ENCODE assay signal across 15 mouse cellular contexts in the genomic region with DNA sequence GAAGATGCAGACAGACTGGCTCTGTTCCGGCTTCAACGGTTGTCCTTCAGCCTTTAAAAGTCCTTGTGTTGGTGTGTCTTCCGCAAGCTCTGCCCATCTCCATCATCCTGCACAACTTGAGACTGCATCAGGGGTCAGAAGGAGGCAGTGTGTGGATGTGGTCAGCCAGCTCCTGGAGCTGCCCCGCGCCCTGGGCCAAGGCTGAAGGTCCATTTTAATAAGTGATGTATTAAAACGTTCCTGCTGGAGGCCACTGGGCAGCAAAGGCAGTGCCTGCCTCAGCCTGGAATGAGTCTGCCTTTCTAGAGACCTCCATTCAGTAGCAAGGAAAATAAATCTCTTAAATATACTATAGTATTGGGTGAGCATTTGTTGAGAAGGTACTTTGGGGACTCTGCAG. TPM values are rescaled to one million over a fixed set of nuclear protein-coding genes. Genes with fewer than 3 reads are reported as not detected.
DNase-seq lines count a peak whose midpoint lies in the region; ATAC-seq and TF ChIP-seq lines count a peak whose summit lies in the region.
"Had no signal": no experiment of that assay in that cellular context is flagged by ENCODE, and none has a peak within 500 bp of the region (broad histone marks: within the 10 kb centered on the region; RNA-seq: fewer than 3 reads in every experiment).

No protein-coding gene starts in this region.

- H3K79me2 ChIP-seq in liver, adult 2 months (ENCODE audit: control insufficient read depth, insufficient read depth, low read length): peaks cover 10% of the 10 kb centered on the region; the same call in 1 of the 2 replicates

- no peak overlapping the region for H3K4me2 ChIP-seq in hindbrain, embryonic 11.5 days (replicated peaks; ENCODE audit: low read depth, low read length)
- no peak overlapping the region for H3K4me2 ChIP-seq in hindbrain, embryonic 14.5 days (replicated peaks)
- no peak overlapping the region for H3K4me2 ChIP-seq in neural tube, embryonic 13.5 days
- no peak overlapping the region for H3K4me2 ChIP-seq in neural tube, embryonic 15.5 days
- H3K4me2 ChIP-seq: forebrain, embryonic 13.5 days; lung, embryonic 15.5 days had no signal

- 69% methylated on average over 6 of the region's 6 CpGs for WGBS in hindbrain, embryonic 11.5 days
- 69% methylated on average over 6 of the region's 6 CpGs for WGBS in hindbrain, embryonic 14.5 days
- 67% methylated on average over 6 of the region's 6 CpGs for WGBS in neural tube, embryonic 13.5 days
- 74% methylated on average over 6 of the region's 6 CpGs for WGBS in neural tube, embryonic 15.5 days
- WGBS in liver, adult 2 months: 19% methylated on average over 6 of the region's 6 CpGs

- TF ChIP-seq CTCF in liver, adult 2 months (IDR thresholded peaks at IDR 0.05; ENCODE audit: low read depth, low read length): 0 out of 2 replicates have a peak, but pooled peaks have one; percentile 36

- H3K9me3 ChIP-seq in hindbrain, embryonic 11.5 days (ENCODE audit: control insufficient read depth, low read length): no peaks in the 10 kb centered on the region
- no peaks in the 10 kb centered on the region for H3K9me3 ChIP-seq in hindbrain, embryonic 14.5 days (ENCODE audit: control insufficient read depth, low read length)
- no peaks in the 10 kb centered on the region for H3K9me3 ChIP-seq in neural tube, embryonic 13.5 days
- H3K9me3 ChIP-seq in neural tube, embryonic 15.5 days (replicated peaks): no peaks in the 10 kb centered on the region
- H3K9me3 ChIP-seq: forebrain, embryonic 13.5 days; lung, embryonic 15.5 days had no signal

- peak overlapping the region; percentile 6; the same call in 1 of the 2 replicates for H3K27ac ChIP-seq in hindbrain, embryonic 11.5 days (ENCODE audit: low read depth, low read length)
- H3K27ac ChIP-seq in hindbrain, embryonic 14.5 days: no peak overlapping the region
- no peak overlapping the region for H3K27ac ChIP-seq in neural tube, embryonic 13.5 days (replicated peaks)
- H3K27ac ChIP-seq in neural tube, embryonic 15.5 days (replicated peaks): no peak overlapping the region
- peak overlapping the region; percentile 69 for H3K27ac ChIP-seq in liver, adult 2 months (replicated peaks; ENCODE audit: insufficient read depth, low read depth, low read length)
- H3K27ac ChIP-seq: forebrain, embryonic 13.5 days; lung, embryonic 15.5 days; stomach, postnatal 0 days had no signal

- H3K36me3 ChIP-seq in hindbrain, embryonic 11.5 days (ENCODE audit: control insufficient read depth, insufficient read depth, low read length): no peaks in the 10 kb centered on the region
- 0 out of 2 replicates have a peak, but pooled peaks cover 4% of the 10 kb centered on the region for H3K36me3 ChIP-seq in hindbrain, embryonic 14.5 days (replicated peaks; ENCODE audit: control insufficient read depth, insufficient read depth)
- H3K36me3 ChIP-seq in neural tube, embryonic 13.5 days: 0 out of 2 replicates have a peak, but pooled peaks cover 9% of the 10 kb centered on the region
- no peaks in the 10 kb centered on the region for H3K36me3 ChIP-seq in neural tube, embryonic 15.5 days
- no peaks in the 10 kb centered on the region for H3K36me3 ChIP-seq in liver, adult 2 months (ENCODE audit: control insufficient read depth, insufficient read depth, low read length)
- H3K36me3 ChIP-seq: lung, embryonic 15.5 days had no signal

- peaks cover 6% of the 10 kb centered on the region; the same call in 1 of the 2 replicates for H3K4me1 ChIP-seq in hindbrain, embryonic 11.5 days (replicated peaks; ENCODE audit: control insufficient read depth, insufficient read depth, low read length)
- peaks cover 45% of the 10 kb centered on the region for H3K4me1 ChIP-seq in hindbrain, embryonic 14.5 days (replicated peaks; ENCODE audit: control insufficient read depth, insufficient read depth, low read length)
- H3K4me1 ChIP-seq in neural tube, embryonic 13.5 days (replicated peaks): peaks cover 86% of the 10 kb centered on the region
- H3K4me1 ChIP-seq in neural tube, embryonic 15.5 days: peaks cover 88% of the 10 kb centered on the region
- peaks cover 39% of the 10 kb centered on the region for H3K4me1 ChIP-seq in liver, adult 2 months (ENCODE audit: control insufficient read depth, insufficient read depth, low read length)

- peak; percentile 28; the same call in 1 of the 2 replicates for TF ChIP-seq POLR2A in liver, adult 2 months (IDR thresholded peaks at IDR 0.05; ENCODE audit: extremely low read depth, insufficient read depth, low read length)

- no peak overlapping the region for H3K4me3 ChIP-seq in hindbrain, embryonic 11.5 days (ENCODE audit: low read depth, low read length)
- H3K4me3 ChIP-seq in hindbrain, embryonic 14.5 days (replicated peaks; ENCODE audit: low read length): no peak overlapping the region
- no peak overlapping the region for H3K4me3 ChIP-seq in neural tube, embryonic 13.5 days
- no peak overlapping the region for H3K4me3 ChIP-seq in neural tube, embryonic 15.5 days (replicated peaks)
- H3K4me3 ChIP-seq in liver, adult 2 months (ENCODE audit: insufficient read depth, low read depth, low read length): peak overlapping the region; percentile 5; the same call in 1 of the 2 replicates
- H3K4me3 ChIP-seq: forebrain, embryonic 13.5 days; lung, embryonic 15.5 days; myocyte had no signal

- no peak overlapping the region for H3K9ac ChIP-seq in hindbrain, embryonic 11.5 days (ENCODE audit: low read depth, low read length)
- no peak overlapping the region for H3K9ac ChIP-seq in hindbrain, embryonic 14.5 days
- 0 out of 2 replicates have a peak overlapping the region, but pooled peaks have one; percentile 2 for H3K9ac ChIP-seq in neural tube, embryonic 13.5 days
- no peak overlapping the region for H3K9ac ChIP-seq in neural tube, embryonic 15.5 days (replicated peaks)
- H3K9ac ChIP-seq in liver, adult 2 months (ENCODE audit: low read depth, low read length): 0 out of 2 replicates have a peak overlapping the region, but pooled peaks have one; percentile 30
- H3K9ac ChIP-seq: lung, embryonic 15.5 days had no signal

- no peaks in the 10 kb centered on the region for H3K27me3 ChIP-seq in hindbrain, embryonic 11.5 days (ENCODE audit: control insufficient read depth, insufficient read depth, low read length)
- no peaks in the 10 kb centered on the region for H3K27me3 ChIP-seq in hindbrain, embryonic 14.5 days (ENCODE audit: control insufficient read depth, insufficient read depth, low read length)
- no peaks in the 10 kb centered on the region for H3K27me3 ChIP-seq in neural tube, embryonic 13.5 days
- no peaks in the 10 kb centered on the region for H3K27me3 ChIP-seq in neural tube, embryonic 15.5 days (replicated peaks)
- H3K27me3 ChIP-seq in liver, adult 2 months (ENCODE audit: control insufficient read depth, insufficient read depth, low read length): no peaks in the 10 kb centered on the region

- no peak for DNase-seq in hindbrain, embryonic 11.5 days (ENCODE audit: low spot score)
- no peak for DNase-seq in hindbrain, embryonic 14.5 days (ENCODE audit: low spot score)
- peak; percentile 86 for DNase-seq in liver, adult 2 months (ENCODE audit: extremely low read depth, low read depth, low spot score)
- no peak for DNase-seq in embryo, embryonic 10 days (ENCODE audit: low spot score)
- DNase-seq in urinary bladder, adult 18-20 months (ENCODE audit: low spot score in 2 of 2): no peak
- DNase-seq in frontal cortex, postnatal 10 days (ENCODE audit: low spot score in 2 of 2): no peak
- DNase-seq: gastrocnemius, postnatal 10 days; heart, postnatal 14 days; thymus, postnatal 25 days had no signal

- no peak for ATAC-seq in hindbrain, embryonic 11.5 days (ENCODE audit: low FRiP score)
- ATAC-seq in hindbrain, embryonic 14.5 days (ENCODE audit: low FRiP score): no peak
- no peak for ATAC-seq in neural tube, embryonic 13.5 days (ENCODE audit: low read depth)
- no peak for ATAC-seq in neural tube, embryonic 15.5 days (ENCODE audit: low FRiP score)
- ATAC-seq: forebrain, embryonic 13.5 days had no signal

RNA-seq across cellular contexts. Expression of gene Camk2n1, which starts 5.7 kb away (rescaled TPM):
- polyA plus RNA-seq in hindbrain, embryonic 11.5 days (2014; fragmentation: Nextera tagmentation; extraction: Ambion mirVana): 6.0 and 6.4 TPM in 2 replicates
- polyA plus RNA-seq in hindbrain, embryonic 14.5 days (2014; fragmentation: Nextera tagmentation; extraction: Ambion mirVana): 17.1 and 17.2 TPM in 2 replicates
- polyA plus RNA-seq in neural tube, embryonic 13.5 days (2015; fragmentation: Nextera tagmentation; extraction: Ambion mirVana): 15.0 and 15.3 TPM in 2 replicates
- polyA plus RNA-seq in neural tube, embryonic 15.5 days (2015; fragmentation: Nextera tagmentation; extraction: Ambion mirVana): 18.9 and 23.1 TPM in 2 replicates
- total RNA-seq in liver, adult 2 months (2014; rRNA removed): 15.4 and 18.6 TPM in 2 replicates
- 40.4 and 52.5 TPM in 2 replicates for polyA plus RNA-seq in liver, adult 2 months (2012; rRNA removed)

RNA-seq across cellular contexts. Expression of gene Mul1, which starts 25.3 kb away (rescaled TPM):
- 16.0 and 16.6 TPM in 2 replicates for polyA plus RNA-seq in hindbrain, embryonic 11.5 days (2014; fragmentation: Nextera tagmentation; extraction: Ambion mirVana)
- 18.5 and 23.1 TPM in 2 replicates for polyA plus RNA-seq in hindbrain, embryonic 14.5 days (2014; fragmentation: Nextera tagmentation; extraction: Ambion mirVana)
- 19.8 and 21.6 TPM in 2 replicates for polyA plus RNA-seq in neural tube, embryonic 13.5 days (2015; fragmentation: Nextera tagmentation; extraction: Ambion mirVana)
- polyA plus RNA-seq in neural tube, embryonic 15.5 days (2015; fragmentation: Nextera tagmentation; extraction: Ambion mirVana): 20.0 and 21.8 TPM in 2 replicates
- 17.4 and 18.6 TPM in 2 replicates for total RNA-seq in liver, adult 2 months (2014; rRNA removed)
- 25.0 and 28.9 TPM in 2 replicates for polyA plus RNA-seq in liver, adult 2 months (2012; rRNA removed)

Comparison
In these comparisons a context has a peak if more than half of its experiments do, and no peak if none do; other contexts are left out.
1. H3K27ac ChIP-seq: peak in hindbrain, embryonic 11.5 days (single experiment) and liver, adult 2 months (single experiment); none in hindbrain, embryonic 14.5 days (single experiment), neural tube, embryonic 13.5 days (single experiment) and neural tube, embryonic 15.5 days (single experiment).
2. H3K9ac ChIP-seq: peak in neural tube, embryonic 13.5 days (single experiment) and liver, adult 2 months (single experiment); none in hindbrain, embryonic 11.5 days (single experiment), hindbrain, embryonic 14.5 days (single experiment) and neural tube, embryonic 15.5 days (single experiment).